Mouse (Mus musculus) E14TG2a.4 (cell line): ENCODE results near the gene Myo10.
A peak's percentile ranks its signal among the peaks of the same experiment; 100 is the strongest.

Source experiments
- H3K27me3 ChIP-seq: 2 replicates; pipeline ENCODE4 v1.6.1; 2014; ENCODE audit warnings: low read length, control low read depth; ENCODE audit not compliant: insufficient read depth
- H3K36me3 ChIP-seq: 2 replicates; pipeline ENCODE4 v1.6.1; 2014; ENCODE audit warnings: low read length, control low read depth; ENCODE audit not compliant: insufficient read depth
- H3K4me1 ChIP-seq: replicated peaks from 2 replicates; pipeline ENCODE4 v1.6.1; 2014; ENCODE audit warnings: low read depth, low read length, control low read depth
- H3K4me3 ChIP-seq: replicated peaks from 2 replicates; pipeline ENCODE4 v1.5.1; 2014; ENCODE audit warnings: mild to moderate bottlenecking, low read length
- H3K9me3 ChIP-seq: 2 replicates; pipeline ENCODE4 v1.6.1; 2014; ENCODE audit warnings: low read length, control low read depth
- CTCF ChIP-seq: conservative IDR thresholded peaks from 2 replicates; pipeline ENCODE4 v1.5.1; 2014; ENCODE audit warnings: low read length
- NANOG ChIP-seq: IDR thresholded peaks from 2 replicates; pipeline ENCODE4 v1.6.1; 2014; ENCODE audit warnings: borderline replicate concordance, low read length, mixed read lengths
- POU5F1 ChIP-seq: IDR thresholded peaks from 2 replicates; pipeline ENCODE4 v1.6.1; 2014; ENCODE audit warnings: low read length, borderline replicate concordance

Gene Myo10

DNA sequence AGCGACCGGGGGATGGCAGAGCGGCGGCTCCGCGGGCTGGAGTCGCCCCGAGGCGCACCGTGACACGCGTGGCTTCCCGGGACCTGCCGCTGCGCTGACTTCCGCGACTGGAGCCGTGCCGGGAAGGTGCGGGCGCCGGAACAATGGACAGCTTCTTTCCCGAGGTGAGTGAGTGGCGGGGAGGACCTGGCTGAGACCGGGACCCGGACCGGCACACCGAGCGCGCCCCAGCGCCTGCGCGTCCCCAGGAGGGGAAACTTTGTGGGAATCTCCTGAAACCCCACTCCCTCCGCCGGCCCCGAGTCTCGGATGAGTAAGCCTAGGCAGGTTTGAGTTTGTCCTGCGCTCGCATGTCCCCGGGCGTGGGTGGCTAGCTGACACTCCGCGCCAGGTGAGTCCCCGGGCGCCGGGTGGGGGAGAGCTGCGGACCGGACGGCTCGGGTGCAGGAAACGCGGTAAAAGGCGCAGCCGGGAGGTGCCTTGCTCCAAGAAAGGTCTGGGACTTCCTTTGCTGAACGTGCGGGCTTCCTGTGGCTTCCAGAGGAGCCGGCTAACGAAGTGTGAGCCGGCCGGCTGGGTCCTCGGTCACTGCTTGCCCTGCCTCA, 644 bp downstream of the Myo10 start:
- Histone ChIP-seq H3K4me1 (peaks cover 54% of the 10 kb centered on the region), H3K9me3 (no peaks in the 10 kb centered on the region), H3K27me3 (peaks cover 7% of the 10 kb centered on the region), H3K36me3 (0 out of 2 replicates have a peak, but pooled peaks cover 3% of the 10 kb centered on the region), H3K4me3 (peak overlapping the region; percentile 98)
- TF ChIP-seq POU5F1: no peak
- TF ChIP-seq CTCF: no peak
- TF ChIP-seq NANOG: no peak

DNA sequence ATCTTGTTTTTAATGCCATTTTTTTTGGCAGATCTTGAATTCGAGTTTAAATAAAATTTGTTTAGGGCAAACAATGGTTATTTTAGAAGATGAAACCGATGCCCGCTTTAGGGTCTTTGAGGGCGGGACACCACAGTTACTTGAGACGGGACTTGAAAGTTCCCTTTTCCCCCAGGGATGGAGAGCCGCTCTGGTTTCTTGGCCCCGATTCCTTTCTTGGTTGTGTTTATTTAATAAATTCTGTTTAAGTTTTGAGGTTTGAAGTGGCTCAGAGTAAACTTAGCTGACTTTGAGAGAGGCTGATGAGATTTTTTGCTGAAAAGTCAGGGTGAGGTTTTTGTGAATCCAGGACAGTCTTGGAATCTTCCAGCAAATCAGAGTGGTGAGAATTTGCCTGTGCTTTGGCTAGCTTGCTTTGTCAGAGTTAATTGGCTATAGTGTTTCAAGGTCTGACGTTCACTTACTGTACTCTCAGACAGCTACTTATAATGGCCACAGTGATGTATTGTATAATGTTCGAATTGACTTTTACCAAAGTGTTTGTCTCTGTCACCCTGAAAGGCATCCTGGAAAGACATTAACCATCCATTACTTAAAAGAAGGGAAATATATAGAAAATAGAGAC, 1.3 kb downstream of the Myo10 start:
- H3K36me3 ChIP-seq: 0 out of 2 replicates have a peak, but pooled peaks cover 3% of the 10 kb centered on the region
- H3K27me3 ChIP-seq: peaks cover 7% of the 10 kb centered on the region
- no peaks in the 10 kb centered on the region for H3K9me3 ChIP-seq
- peaks cover 59% of the 10 kb centered on the region for H3K4me1 ChIP-seq
- H3K4me3 ChIP-seq: peak overlapping the region; percentile 98
- TF ChIP-seq CTCF (no peak), NANOG (no peak), POU5F1 (no peak)

DNA sequence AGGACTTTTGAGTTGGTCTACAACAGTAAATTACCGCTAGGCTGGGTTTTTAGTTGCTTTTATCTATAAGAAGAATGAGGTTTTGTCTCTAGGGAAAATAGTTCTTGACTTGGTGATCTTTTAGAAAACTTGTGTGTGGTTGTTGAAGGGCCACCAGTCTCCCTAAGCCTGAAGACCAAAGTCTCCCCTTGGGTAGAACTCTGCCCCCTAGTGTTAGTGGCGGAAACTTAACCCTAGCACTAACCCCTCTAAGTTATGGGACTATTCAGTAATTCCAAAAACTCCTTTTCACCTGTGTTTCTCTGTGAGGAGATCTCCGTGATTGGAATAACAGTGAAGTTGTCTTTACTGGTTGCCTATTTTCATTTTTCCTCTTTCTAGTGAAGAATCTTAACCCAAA, 1.9 kb downstream of the Myo10 start:
- Histone ChIP-seq H3K27me3 (peaks cover 7% of the 10 kb centered on the region), H3K36me3 (0 out of 2 replicates have a peak, but pooled peaks cover 3% of the 10 kb centered on the region), H3K9me3 (no peaks in the 10 kb centered on the region), H3K4me3 (peak overlapping the region; percentile 98; the same call in 1 of the 2 replicates), H3K4me1 (peaks cover 59% of the 10 kb centered on the region)
- TF ChIP-seq CTCF (peak; percentile 95), NANOG (no peak)

DNA sequence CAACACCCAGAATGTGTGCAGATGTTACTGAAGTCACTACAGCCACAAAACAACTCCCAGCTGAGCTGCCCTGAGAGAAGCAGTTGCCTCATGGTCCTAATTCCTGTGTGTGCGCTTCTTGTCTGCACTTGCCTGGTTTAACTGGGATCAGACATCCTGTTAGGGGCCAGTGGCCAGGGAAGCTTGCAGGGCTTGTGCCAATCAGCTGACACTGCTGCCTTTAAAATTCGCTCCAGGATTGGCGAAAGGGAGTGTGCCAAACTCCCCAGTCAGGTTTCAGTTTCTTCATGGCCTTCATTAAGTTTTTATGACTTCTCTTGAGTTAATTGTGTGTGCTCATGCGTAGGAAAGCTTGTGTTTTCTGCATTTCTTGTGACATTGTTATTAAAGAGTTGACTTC, 3.1 kb downstream of the Myo10 start:
- TF ChIP-seq NANOG (no peak), POU5F1 (no peak)
- Histone ChIP-seq H3K9me3 (no peaks in the 10 kb centered on the region), H3K27me3 (peaks cover 7% of the 10 kb centered on the region), H3K4me1 (peaks cover 62% of the 10 kb centered on the region), H3K4me3 (no peak overlapping the region), H3K36me3 (0 out of 2 replicates have a peak, but pooled peaks cover 3% of the 10 kb centered on the region)

DNA sequence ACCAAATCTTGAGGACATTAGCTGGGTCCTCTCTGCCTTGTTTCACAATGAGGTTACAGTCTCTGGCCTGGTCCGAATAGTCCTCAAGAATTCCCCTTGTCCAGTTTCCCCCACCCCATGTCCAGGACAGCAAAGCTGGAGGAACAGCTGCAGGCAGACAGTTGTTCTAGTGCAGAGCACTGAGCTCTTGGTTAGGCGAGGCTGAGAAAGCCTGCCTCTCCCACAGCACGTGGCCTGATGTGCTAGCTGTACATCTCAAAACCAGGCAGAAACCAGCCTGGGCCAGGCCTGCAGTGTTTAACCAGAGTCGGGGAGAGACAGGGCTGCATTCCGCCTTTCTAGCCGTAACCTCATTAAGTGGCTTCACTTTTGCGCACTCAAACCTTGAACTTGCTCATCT, 4.7 kb downstream of the Myo10 start:
- Histone ChIP-seq H3K36me3 (0 out of 2 replicates have a peak, but pooled peaks cover 3% of the 10 kb centered on the region), H3K4me3 (no peak overlapping the region), H3K27me3 (peaks cover 7% of the 10 kb centered on the region), H3K9me3 (no peaks in the 10 kb centered on the region), H3K4me1 (peaks cover 64% of the 10 kb centered on the region)
- no peak for TF ChIP-seq POU5F1
- no peak for TF ChIP-seq CTCF
- TF ChIP-seq NANOG: no peak

DNA sequence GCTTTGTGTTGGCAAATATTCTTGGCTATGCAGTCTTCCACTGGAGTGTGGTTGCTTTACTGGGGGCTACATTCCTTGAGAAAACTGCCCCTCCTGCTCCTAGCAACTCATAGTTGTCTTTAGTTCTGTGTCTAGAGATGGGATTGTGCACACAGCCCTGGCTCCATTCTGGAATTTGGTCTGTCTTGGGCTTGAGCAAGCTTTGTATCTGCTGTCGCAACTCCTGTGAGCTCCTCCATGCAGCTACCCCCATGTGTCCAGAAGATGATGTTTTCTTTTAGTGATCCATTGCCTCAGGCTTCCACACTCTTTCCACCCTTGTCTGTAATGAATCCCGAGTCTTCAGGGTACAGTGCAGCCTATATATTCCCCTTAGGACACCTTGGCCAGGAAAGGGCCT, 5.9 kb downstream of the Myo10 start:
- Histone ChIP-seq H3K36me3 (0 out of 2 replicates have a peak, but pooled peaks cover 3% of the 10 kb centered on the region), H3K27me3 (peaks cover 6% of the 10 kb centered on the region), H3K4me3 (no peak overlapping the region), H3K4me1 (peaks cover 75% of the 10 kb centered on the region), H3K9me3 (no peaks in the 10 kb centered on the region)
- TF ChIP-seq CTCF (no peak), NANOG (no peak), POU5F1 (no peak)

DNA sequence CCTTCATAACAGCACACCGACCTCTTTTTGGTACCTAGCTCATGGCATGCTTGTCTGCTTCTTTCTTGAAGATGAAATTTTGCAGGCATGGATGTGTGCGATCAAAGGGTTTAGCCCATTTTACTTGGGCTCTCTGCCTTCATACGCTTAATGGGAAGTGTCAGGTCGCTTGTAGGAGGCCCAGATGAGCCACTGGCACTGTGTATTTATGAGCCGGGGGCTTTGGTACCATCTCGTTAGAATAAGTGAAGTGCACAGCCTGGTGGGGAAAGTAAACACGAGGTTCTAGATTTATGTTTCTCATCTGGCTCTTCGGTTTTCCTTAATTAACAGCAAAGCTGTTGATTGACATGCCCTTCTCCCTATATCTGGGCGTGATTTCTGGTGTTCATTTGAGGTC, 8.4 kb downstream of the Myo10 start:
- Histone ChIP-seq H3K9me3 (no peaks in the 10 kb centered on the region), H3K4me3 (no peak overlapping the region), H3K36me3 (no peaks in the 10 kb centered on the region), H3K4me1 (peaks cover 76% of the 10 kb centered on the region), H3K27me3 (no peaks in the 10 kb centered on the region)
- TF ChIP-seq CTCF (no peak), POU5F1 (no peak), NANOG (no peak)

DNA sequence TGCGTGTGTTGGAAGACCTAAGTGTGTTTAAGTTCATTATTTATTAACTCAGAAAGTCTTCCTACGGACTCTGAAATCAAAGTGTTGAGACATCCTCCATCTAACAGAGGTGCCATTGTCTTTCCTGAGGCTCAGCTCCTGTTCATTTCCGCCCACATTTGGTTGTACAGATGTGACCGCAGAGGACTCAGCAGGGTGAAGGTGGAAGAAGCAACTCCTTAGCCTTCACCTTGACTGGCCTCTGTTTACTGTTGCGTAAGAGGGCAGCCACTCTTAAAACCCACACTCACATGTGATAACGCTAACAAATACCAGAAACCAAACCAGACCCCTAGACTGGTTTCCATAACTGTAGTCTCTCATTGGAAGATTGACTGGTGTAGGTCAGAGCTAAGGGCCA, 9.0 kb downstream of the Myo10 start:
- Histone ChIP-seq H3K4me1 (peaks cover 82% of the 10 kb centered on the region), H3K36me3 (no peaks in the 10 kb centered on the region), H3K27me3 (no peaks in the 10 kb centered on the region), H3K9me3 (no peaks in the 10 kb centered on the region), H3K4me3 (no peak overlapping the region)
- TF ChIP-seq NANOG (no peak), CTCF (no peak), POU5F1 (no peak)
